Mouse (Mus musculus) forebrain, postnatal 0 days (tissue): Measurements from ENCODE around the gene Kctd10. TPM values are rescaled to one million over a fixed set of nuclear protein-coding genes. Genes with fewer than 3 reads are reported as not detected.

ENCODE experiments used
- ATAC-seq: fragments of 200-750 bp; cut with Nextera tagmentation; 2 replicates; pipeline ENCODE4 v1.8.0; 2017; ENCODE audit warnings: mild to moderate bottlenecking, moderate library complexity
- DNase-seq: peaks from one replicate; pipeline ENCODE4 v3.0.0-alpha.2; 2015
- H3K27ac ChIP-seq: fragments of 300-500 bp; sonication (generic); 2 replicates; pipeline ENCODE4 v1.5.1; 2014; ENCODE audit warnings: low read depth, mild to moderate bottlenecking, antibody characterized with exemption, low read length, moderate library complexity, mixed read lengths
- H3K27me3 ChIP-seq: fragments of 300-500 bp; sonication (generic); 2 replicates; pipeline ENCODE4 v1.6.1; 2014; ENCODE audit warnings: mild to moderate bottlenecking, low read length, mixed read lengths; ENCODE audit not compliant: insufficient read depth
- H3K36me3 ChIP-seq: fragments of 300-500 bp; sonication (generic); 2 replicates; pipeline ENCODE4 v1.6.1; 2014; ENCODE audit warnings: mild to moderate bottlenecking, moderate library complexity; ENCODE audit not compliant: insufficient read depth
- H3K4me1 ChIP-seq: fragments of 300-500 bp; sonication (generic); 2 replicates; pipeline ENCODE4 v1.6.1; 2014; ENCODE audit warnings: antibody characterized with exemption; ENCODE audit not compliant: insufficient read depth
- H3K4me2 ChIP-seq: fragments of 300-500 bp; sonication (generic); 2 replicates; pipeline ENCODE4 v1.6.1; 2014; ENCODE audit warnings: low read depth, mild to moderate bottlenecking, moderate library complexity
- H3K4me3 ChIP-seq: fragments of 300-500 bp; sonication (generic); 2 replicates; pipeline ENCODE4 v1.5.1; 2014; ENCODE audit warnings: low read depth, low read length, mixed read lengths
- H3K9ac ChIP-seq: fragments of 300-500 bp; sonication (generic); 2 replicates; pipeline ENCODE4 v1.6.1; 2014; ENCODE audit warnings: mild to moderate bottlenecking
- H3K9me3 ChIP-seq: fragments of 300-500 bp; sonication (generic); 2 replicates; pipeline ENCODE4 v1.6.1; 2016; ENCODE audit warnings: low read length
- CTCF ChIP-seq: sonication (generic); IDR thresholded peaks from 2 replicates; pipeline ENCODE4 v1.5.1; 2016; ENCODE audit warnings: antibody characterized with exemption, control low read depth, low read depth
- WGBS: fragments of 180-500 bp; shearing (Covaris S2); extraction: QIAGEN DNeasy Blood & Tissue Kit; methylation state at CpG from one replicate; pipeline ENCODE4 v1.1.7; 2014; 5-methylcytosine and 5-hydroxymethylcytosine counted together
- polyA plus RNA-seq: library from polyadenylated mRNA; unstranded; fragments of >200 nt; fragmentation: Nextera tagmentation; extraction: Ambion mirVana; gene quantifications from 2 replicates; pipeline ENCODE4 v1.2.1, GENCODE M21; 2015
- total RNA-seq: library from RNA; depleted of rRNA; stranded (reverse); fragments of >200 nt; gene quantifications from 2 replicates; pipeline ENCODE4 v1.2.3, GENCODE M21; 2014; rRNA removed

Kctd10 gene
- total RNA-seq (61.6 and 63.0 TPM in 2 replicates), polyA plus RNA-seq (69.7 and 74.1 TPM in 2 replicates)

DNA sequence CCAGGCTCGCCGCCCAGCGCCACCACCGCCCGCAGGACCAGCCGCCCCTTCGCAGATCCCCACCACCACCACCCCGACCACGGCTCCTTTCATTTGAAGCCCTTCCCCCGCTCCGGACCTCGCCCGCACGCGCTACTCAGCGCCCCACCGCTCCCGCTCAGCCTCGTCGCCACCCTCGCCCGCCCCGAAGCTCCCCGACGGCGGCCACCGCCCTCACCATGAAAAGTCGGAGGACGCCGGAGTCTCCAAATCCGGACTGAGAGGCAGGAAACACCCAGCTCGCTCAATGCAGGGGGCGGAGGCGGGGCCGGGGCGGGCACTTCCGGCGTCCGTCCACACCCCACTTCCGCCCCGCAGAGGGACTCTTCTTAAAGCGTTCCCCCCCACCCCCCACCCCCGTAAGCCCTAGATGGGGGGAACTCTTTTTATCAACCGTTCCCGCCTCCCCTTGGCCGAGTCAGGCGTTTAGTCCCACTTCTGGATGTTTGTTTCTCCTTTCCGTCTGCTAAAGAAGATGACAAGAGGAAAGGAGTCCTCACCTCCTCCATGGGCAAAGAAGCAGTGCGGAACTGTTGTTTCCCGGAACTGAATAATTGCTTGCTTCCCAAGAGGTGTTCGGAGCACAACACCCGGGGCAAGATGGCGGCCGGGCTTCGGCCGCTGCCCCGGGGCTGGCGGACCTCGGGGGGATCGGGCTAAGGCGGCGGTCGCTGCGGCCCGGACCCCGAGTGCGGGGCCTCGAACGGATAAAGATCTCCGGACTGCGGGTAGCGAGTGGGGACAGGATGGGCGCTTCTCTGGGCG is at the start of gene Kctd10, which contains the start of gene Ube3b:
Gene Kctd10 (minus strand): TSS at position 300 of the 804 bp plus-strand sequence.
Gene Ube3b (plus strand): TSS at position 399 of the 804 bp plus-strand sequence.
- WGBS, result 2% methylated on average over 70 of the region's 74 CpGs
- ATAC-seq, result peak; percentile 97
- no peak for TF ChIP-seq CTCF

DNA sequence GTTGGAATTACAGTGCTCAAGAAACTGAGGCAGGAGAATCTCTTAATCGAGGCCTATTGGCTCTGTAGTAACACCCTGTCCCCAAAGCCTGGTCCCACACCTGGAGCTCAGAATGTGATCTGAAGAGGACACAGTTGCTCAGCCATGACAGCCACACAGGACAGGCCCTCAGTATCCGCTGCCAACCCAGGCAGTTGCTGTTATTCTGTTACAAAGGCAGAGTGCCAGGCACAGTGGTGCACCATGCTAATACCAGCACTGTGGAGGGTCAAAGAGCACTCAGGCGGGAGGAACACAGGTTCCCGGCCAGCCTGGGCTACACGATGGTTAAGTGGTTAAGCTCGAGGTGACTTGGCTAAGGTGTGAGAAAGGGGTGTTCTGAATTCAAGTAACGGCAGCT is 49.5 kb upstream of the Kctd10 start:
- no peak for DNase-seq
- no peak overlapping the region for H3K27ac ChIP-seq

More for the DNA sequence above, at the start of gene Kctd10, which contains the start of gene Ube3b:
- Histone ChIP-seq H3K9ac (peak within 1 kb of the TSS; percentile 91), H3K27ac (peak within 1 kb of the TSS; percentile 91), H3K4me2 (peak within 1 kb of the TSS; percentile 70), H3K9me3 (no peaks in the 10 kb centered on the region), H3K4me1 (peaks cover 16% of the 10 kb centered on the region), H3K27me3 (no peaks in the 10 kb centered on the region), H3K36me3 (peaks cover 7% of the 10 kb centered on the region; the same call in 1 of the 2 replicates), H3K4me3 (peak within 1 kb of the TSS; percentile 96)
- peak; percentile 95 for DNase-seq

GRCm38 (mm10) chr5:114428621-114429020 is 48.3 kb upstream of the Kctd10 start:
- Histone ChIP-seq H3K9me3 (no peaks in the 10 kb centered on the region), H3K9ac (no peak overlapping the region), H3K4me2 (no peak overlapping the region), H3K27ac (no peak overlapping the region), H3K4me1 (no peaks in the 10 kb centered on the region), H3K36me3 (no peaks in the 10 kb centered on the region), H3K4me3 (no peak overlapping the region), H3K27me3 (no peaks in the 10 kb centered on the region)
- TF ChIP-seq CTCF, result no peak
- no peak for ATAC-seq
- 80% methylated on average over 18 of the region's 18 CpGs for WGBS
- DNase-seq, result no peak

More for the DNA sequence above, 49.5 kb upstream of the Kctd10 start:
- Histone ChIP-seq H3K4me1 (no peaks in the 10 kb centered on the region), H3K9me3 (no peaks in the 10 kb centered on the region), H3K36me3 (peaks cover 4% of the 10 kb centered on the region; the same call in 1 of the 2 replicates), H3K9ac (no peak overlapping the region), H3K27me3 (no peaks in the 10 kb centered on the region), H3K4me3 (no peak overlapping the region), H3K4me2 (no peak overlapping the region)
- WGBS, result 80% methylated on average over 7 of the region's 7 CpGs
- no peak for TF ChIP-seq CTCF
- ATAC-seq, result no peak

DNA sequence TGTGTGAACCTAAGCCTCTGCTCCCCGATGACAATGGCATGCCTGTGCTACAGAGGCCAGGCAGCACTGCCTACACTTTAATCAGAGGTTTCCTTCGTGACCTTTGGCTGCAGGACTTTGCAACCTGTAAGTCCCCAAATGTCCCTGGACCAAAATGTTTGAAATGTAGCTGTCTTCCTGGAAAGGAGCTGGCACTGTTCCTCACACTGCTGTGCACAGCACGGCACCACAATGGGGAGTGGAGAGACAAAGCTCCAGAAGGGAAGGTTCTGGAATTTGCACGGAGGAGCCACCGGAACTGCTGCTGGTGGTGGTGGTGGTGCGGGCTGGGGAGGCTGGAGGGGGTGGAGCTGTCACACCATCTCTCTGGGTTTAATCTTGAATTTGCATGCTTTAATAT is 46.4 kb upstream of the Kctd10 start:
- Histone ChIP-seq H3K27ac (no peak overlapping the region), H3K36me3 (no peaks in the 10 kb centered on the region), H3K9me3 (no peaks in the 10 kb centered on the region), H3K4me3 (no peak overlapping the region), H3K4me1 (no peaks in the 10 kb centered on the region), H3K4me2 (no peak overlapping the region), H3K9ac (no peak overlapping the region), H3K27me3 (no peaks in the 10 kb centered on the region)
- no peak for DNase-seq
- peak; percentile 47; the same call in 1 of the 2 replicates for ATAC-seq
- TF ChIP-seq CTCF, result no peak
- 52% methylated on average over 6 of the region's 6 CpGs for WGBS

DNA sequence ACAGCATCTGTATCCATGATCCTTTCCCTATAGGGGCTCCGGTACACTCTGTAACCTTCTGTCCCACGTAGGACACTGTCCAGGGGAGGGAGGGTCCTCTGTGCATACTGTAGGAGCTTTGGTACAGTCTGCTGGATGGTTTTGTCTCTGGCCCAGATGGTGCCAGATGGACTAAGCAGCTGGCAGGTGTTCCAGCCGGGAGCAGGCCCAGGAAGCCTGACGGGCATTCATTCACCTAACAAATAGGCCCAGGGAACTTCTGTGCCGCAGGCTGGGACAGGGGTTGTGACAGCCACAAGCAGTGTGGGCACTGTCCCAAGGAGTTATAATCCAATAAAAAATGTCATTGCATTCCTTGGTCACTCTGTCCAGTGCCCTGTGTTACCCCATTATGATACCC is 43.7 kb upstream of the Kctd10 start:
- Histone ChIP-seq H3K4me2 (no peak overlapping the region), H3K4me1 (no peaks in the 10 kb centered on the region), H3K9ac (no peak overlapping the region), H3K27me3 (no peaks in the 10 kb centered on the region), H3K4me3 (no peak overlapping the region), H3K9me3 (no peaks in the 10 kb centered on the region), H3K27ac (no peak overlapping the region), H3K36me3 (peaks cover 24% of the 10 kb centered on the region)
- DNase-seq (no peak), ATAC-seq (no peak)
- 57% methylated on average over 5 of the region's 5 CpGs for WGBS
- TF ChIP-seq CTCF, result no peak

GRCm38 (mm10) chr5:114422591-114422990 is 42.3 kb upstream of the Kctd10 start:
- Histone ChIP-seq H3K4me1 (no peaks in the 10 kb centered on the region), H3K9ac (no peak overlapping the region), H3K27me3 (no peaks in the 10 kb centered on the region), H3K4me3 (no peak overlapping the region), H3K9me3 (no peaks in the 10 kb centered on the region), H3K4me2 (no peak overlapping the region), H3K36me3 (peaks cover 37% of the 10 kb centered on the region), H3K27ac (no peak overlapping the region)
- 52% methylated on average over 5 of the region's 5 CpGs for WGBS
- no peak for TF ChIP-seq CTCF
- no peak for ATAC-seq
- no peak for DNase-seq
